Mouse (Mus musculus): ENCODE measurements around the gene Cdt1. TPM values are rescaled to one million over a fixed set of nuclear protein-coding genes. Genes with fewer than 3 reads are reported as not detected.

Gene Cdt1
- total RNA-seq (2023), result 75.8 TPM

DNA sequence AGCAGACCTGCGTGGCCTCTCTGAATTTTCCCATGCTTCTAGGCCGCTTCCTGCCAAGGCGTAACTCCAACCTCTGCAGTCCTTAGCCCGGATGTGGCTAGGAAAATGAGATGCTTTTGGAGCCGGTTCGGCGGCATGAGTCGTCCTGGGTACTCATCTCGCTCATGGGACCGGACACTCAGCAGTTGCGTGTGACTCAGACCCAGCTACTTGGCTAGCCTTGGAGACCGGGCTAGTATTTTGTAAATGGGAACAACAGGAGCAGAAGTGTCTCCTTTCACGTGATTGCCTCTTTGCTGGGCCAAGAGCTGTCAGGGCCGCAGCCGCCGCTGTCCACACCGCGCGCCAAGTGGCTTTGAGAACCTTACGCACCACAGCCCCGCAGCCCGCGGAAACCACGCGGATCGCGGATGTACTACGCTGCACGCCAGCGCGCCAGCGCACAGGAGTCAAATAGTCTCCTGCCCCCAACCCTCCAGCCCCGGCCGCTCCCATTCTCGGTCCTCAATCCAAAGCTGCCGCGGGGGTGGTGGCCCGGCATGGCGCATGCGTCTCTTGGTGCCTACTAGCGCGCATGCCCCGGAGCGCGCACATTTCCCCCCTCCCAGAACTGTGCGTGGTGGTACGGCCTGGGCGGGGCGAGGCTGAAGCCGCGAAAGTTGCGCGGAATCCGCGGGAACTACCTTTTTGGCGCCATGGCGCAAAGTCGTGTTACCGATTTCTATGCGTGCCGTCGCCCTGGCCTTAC is at the start of gene Cdt1:
Gene Cdt1, plus strand, starts transcription at position 655 of the 748 bp plus-strand sequence.

DNA sequence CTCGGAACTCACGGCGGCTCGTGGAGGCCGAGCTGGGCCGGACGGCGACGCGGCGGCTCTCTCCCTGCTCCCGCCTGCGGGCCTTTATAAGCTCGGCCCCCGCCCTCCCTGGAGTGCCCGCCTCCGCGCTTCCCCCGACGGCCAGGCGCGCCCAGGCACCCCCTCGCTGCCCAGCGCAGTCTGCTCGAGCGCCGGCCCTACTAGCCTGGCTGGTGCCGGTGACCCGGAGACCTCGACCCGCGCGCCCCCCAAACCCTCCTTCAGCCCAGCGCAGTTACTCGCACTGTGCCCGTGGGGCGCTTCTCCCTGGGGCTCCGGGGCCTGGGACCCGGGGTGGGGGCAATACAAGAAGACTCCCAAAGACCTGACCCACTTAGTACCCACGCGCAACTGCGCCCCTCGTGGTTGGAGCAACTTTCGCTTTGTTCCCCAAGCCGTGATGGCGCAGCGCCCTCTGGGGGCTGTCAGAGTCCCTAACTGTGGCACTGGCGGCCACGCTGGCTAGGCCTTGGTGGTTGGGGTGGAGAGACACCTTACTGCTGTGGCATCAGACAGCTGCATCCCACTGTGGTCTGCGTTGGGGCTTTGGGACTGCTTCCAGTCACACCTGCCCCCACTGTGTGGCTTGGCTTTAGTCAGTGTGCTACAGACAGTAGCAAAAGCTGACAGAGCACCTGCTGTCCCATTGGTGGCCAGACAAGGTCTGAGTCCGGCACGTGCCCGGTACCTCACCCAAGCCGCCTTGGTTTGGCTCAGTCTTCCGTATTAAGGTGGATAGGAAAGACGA is 16.4 kb upstream of the Cdt1 start, which contains the start of gene Piezo1:
Gene Piezo1, minus strand, starts transcription at position 65 of the 787 bp plus-strand sequence.

DNA sequence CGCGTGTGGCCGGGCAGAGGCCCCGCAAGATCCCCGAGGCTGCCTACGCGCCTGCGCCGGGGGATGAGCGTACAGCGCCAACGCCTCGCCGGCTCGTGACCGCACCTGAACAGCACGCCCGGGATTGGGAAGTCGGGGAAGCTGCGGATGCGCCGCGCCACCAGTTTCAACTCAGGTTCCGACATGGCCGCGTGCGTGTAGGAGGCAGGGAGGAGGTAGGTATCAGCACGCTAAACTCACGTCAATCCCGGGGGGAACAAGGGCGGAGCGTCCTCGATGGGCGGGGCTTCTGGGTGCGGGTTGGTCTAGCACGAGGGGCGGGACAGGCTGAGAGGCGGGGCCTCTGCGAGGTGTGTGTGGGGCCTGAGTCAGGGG is 8.8 kb downstream of the Cdt1 start, which contains the start of gene Aprt:
Gene Aprt, minus strand, starts transcription at position 262 of the 375 bp plus-strand sequence.

DNA sequence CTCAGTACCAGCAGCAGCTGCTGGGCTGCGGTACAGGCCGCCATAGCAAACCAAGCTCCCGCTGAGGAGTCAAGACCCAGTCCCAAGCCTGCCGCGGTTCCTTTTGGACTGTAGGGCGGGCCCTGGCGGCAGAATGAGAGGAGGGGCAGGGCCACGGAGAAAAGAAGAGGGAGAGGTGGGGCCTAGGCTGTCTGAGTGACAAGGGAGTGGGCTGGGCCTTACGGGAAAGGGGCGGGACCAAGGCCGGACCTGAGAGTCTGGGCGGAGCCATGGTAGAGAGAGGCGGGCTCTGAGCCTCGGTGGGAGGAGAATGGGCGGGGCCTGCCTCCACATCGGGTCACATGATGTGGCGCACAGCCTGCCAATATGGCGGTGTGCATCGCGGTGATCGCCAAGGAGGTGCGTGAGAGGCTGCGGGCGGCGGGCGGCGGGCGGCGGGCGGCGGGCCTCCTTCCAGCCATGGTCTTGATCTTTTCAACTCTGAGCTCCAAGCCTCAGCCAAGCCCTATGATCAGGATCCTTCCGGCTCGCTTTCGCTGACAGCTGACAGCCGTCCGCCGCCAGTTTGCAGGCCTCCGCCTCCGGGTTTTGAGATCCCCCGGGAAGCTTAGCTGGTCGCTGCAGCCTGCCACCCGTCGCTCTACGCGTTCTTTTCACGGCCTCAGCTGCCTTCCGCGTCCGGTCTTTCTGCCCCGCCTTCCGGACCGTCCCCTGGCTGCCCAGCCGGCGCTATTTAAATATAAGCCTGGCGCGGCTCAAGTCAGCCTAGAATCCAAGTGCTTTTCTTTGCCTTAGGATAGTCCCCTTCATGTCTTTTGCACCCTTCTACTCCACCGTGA is 43.7 kb downstream of the Cdt1 start, which contains the start of the genes Galns and Trappc2l:
Gene Galns, minus strand, starts transcription at position 169 of the 839 bp plus-strand sequence.
Gene Trappc2l, plus strand, starts transcription at position 346 of the 839 bp plus-strand sequence.

DNA sequence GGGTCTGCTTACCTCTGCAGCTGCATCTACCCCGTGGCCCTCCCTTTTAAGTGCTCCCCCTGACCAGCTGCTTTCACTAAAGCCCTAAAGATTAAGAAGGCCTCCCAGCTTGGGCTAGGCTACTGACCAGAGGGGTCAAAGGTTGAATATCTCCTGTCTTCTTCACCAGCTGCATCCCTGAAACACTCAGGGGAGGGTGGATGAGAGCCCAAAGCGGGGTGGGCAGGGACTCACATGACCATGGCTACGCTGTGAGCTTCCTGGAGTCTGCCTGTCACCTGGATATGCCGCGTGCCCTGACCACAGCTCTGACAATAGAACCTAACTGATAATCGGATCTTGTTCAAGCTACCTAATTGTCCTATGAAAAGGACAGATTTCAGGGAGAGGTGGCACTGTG is 54.9 kb downstream of the Cdt1 start, which contains the start of gene Pabpn1l:
Gene Pabpn1l, minus strand, starts transcription at position 13 of the 400 bp plus-strand sequence.

Other genes with a start within 250 kb of the Cdt1 start
- gene Trhr2, start 207.3 kb upstream of the Cdt1 start, total RNA-seq (2023), result not detected
- 102 TPM for gene Zc3h18, start 191.4 kb upstream of the Cdt1 start, total RNA-seq (2023)
- gene Il17c, start 146.0 kb upstream of the Cdt1 start, total RNA-seq (2023), result not detected
- gene Cyba, start 135.1 kb upstream of the Cdt1 start, total RNA-seq (2023), result 143 TPM
- 9.9 TPM for gene Mvd, start 124.6 kb upstream of the Cdt1 start, total RNA-seq (2023)
- gene Snai3, start 107.3 kb upstream of the Cdt1 start, total RNA-seq (2023), result 1.3 TPM
- 67.6 TPM for gene Rnf166, start 92.0 kb upstream of the Cdt1 start, total RNA-seq (2023)
- 57.6 TPM for gene Ctu2, start 91.9 kb upstream of the Cdt1 start, total RNA-seq (2023)
- gene Piezo1, start 16.7 kb upstream of the Cdt1 start, total RNA-seq (2023), result 48.5 TPM
- gene Aprt, start 8.9 kb downstream of the Cdt1 start, total RNA-seq (2023), result 75.6 TPM
- gene Galns, start 43.4 kb downstream of the Cdt1 start, total RNA-seq (2023), result 7.9 TPM
- gene Trappc2l, start 43.6 kb downstream of the Cdt1 start, total RNA-seq (2023), result 34.8 TPM
- gene Pabpn1l, start 54.7 kb downstream of the Cdt1 start, total RNA-seq (2023), result not detected
- gene Cbfa2t3, start 131.1 kb downstream of the Cdt1 start, total RNA-seq (2023), result 8.0 TPM
- 8.6 TPM for gene Acsf3, start 207.5 kb downstream of the Cdt1 start, total RNA-seq (2023)

All from CD4-positive naive resting alpha-beta T cell, adult 76 days (primary cell).